In the genomic region with DNA sequence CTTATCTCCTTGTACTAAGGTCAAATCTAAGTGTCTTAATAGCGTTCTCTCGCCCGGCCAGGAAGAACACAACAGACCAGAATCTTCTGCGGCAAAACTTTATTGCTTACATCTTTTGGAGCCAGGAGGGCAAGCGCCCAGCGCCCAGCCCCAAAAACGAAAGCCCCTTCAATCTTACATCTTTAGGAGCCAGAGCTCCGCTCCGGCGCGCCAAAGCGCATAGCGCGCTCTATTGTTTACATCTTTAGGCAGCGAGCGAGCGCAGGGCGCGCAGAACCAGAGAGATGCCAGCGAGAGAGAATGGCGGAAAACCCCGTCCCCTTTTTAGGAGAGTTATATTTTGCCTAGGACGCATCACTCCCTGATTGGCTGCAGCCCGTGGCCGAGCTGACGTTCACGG, we compare ENCODE assay signal across 8 mouse cellular contexts.
A peak's percentile ranks its signal among the peaks of the same experiment; 100 is the strongest.
DNase-seq lines count a peak whose midpoint lies in the region; TF ChIP-seq lines count a peak whose summit lies in the region.
"Not testable (repeated sequence)": the region's sequence is repeated elsewhere in the genome, so short reads cannot be mapped to it uniquely, and the experiment has no call there.

No protein-coding gene starts in this region.

- H3K9me3 ChIP-seq in heart, embryonic 10.5 days, result not testable (repeated sequence)

- not testable (repeated sequence) for TF ChIP-seq POLR2A in thymus, adult 2 months (IDR thresholded peaks at IDR 0.05; ENCODE audit: control insufficient read depth, extremely low read depth, insufficient read depth, low read length, poor library complexity)

- WGBS in heart, embryonic 10.5 days, result 92% methylated on average over 24 of the region's 27 CpGs
- 95% methylated on average over 27 of the region's 27 CpGs for WGBS in thymus, adult 2 months

- not testable (repeated sequence) for H3K4me1 ChIP-seq in heart, embryonic 10.5 days; thymus, adult 2 months (replicated peaks; ENCODE audit: control insufficient read depth, insufficient read depth, low read length)

- not testable (repeated sequence) for H3K27me3 ChIP-seq in heart, embryonic 10.5 days (ENCODE audit: insufficient read depth, poor library complexity, severe bottlenecking); thymus, adult 2 months (ENCODE audit: control insufficient read depth, insufficient read depth, low read length)

- not testable (repeated sequence) for H3K36me3 ChIP-seq in heart, embryonic 10.5 days; thymus, adult 2 months (ENCODE audit: control insufficient read depth, insufficient read depth, low read length)

- H3K4me3 ChIP-seq in heart, embryonic 10.5 days; thymus, adult 2 months (ENCODE audit: control insufficient read depth, insufficient read depth, low read length): not testable (repeated sequence)

- DNase-seq in T-cell, adult 2 months (ENCODE audit: low spot score), result peak; percentile 0
- DNase-seq in cerebellum, adult 11-12 months, result peak; percentile 0
- peak; percentile 2 for DNase-seq in gastrocnemius, postnatal 10 days
- DNase-seq in heart, embryonic 10.5 days (ENCODE audit: low spot score), result peak; percentile 2
- DNase-seq in layer of hippocampus, adult 11-12 months (ENCODE audit: low spot score), result peak; percentile 0
- DNase-seq in right cerebral cortex, postnatal 10 days (ENCODE audit: low spot score in 2 of 2), result peak; percentile 8 to 14
- peak; percentile 1 for DNase-seq in thymus, adult 2 months
- peak; percentile 1 for DNase-seq in urinary bladder, postnatal 14 days (ENCODE audit: low spot score)

- H3K27ac ChIP-seq in heart, embryonic 10.5 days; thymus, adult 2 months (ENCODE audit: control insufficient read depth, insufficient read depth, low read length): not testable (repeated sequence)

- TF ChIP-seq CTCF in thymus, adult 2 months (IDR thresholded peaks at IDR 0.05; ENCODE audit: borderline replicate concordance, control insufficient read depth, extremely low read depth, insufficient read depth, low read length, poor library complexity), result not testable (repeated sequence)
